Mouse (Mus musculus) cortical plate, adult 2 months (tissue): ENCODE data around the gene Gtf2e1.

ENCODE experiments used
- CTCF ChIP-seq: fragments of 200-500 bp; IDR thresholded peaks from 2 replicates; pipeline ENCODE4 v1.5.1; 2011; ENCODE audit warnings: mild to moderate bottlenecking, control low read depth, low read length; ENCODE audit not compliant: insufficient read depth; ENCODE audit errors: extremely low read depth
- POLR2A ChIP-seq: fragments of 200-500 bp; IDR thresholded peaks from 2 replicates; pipeline ENCODE4 v1.6.1; 2011; ENCODE audit warnings: mild to moderate bottlenecking, low read length, control low read depth; ENCODE audit not compliant: insufficient read depth; ENCODE audit errors: extremely low read depth

GRCm38 (mm10) chr16:37575325-37575724 lies 35.7 kb upstream of the Gtf2e1 start:
- TF ChIP-seq CTCF (no peak), POLR2A (no peak)
